Mouse (Mus musculus): Measurements from ENCODE around the gene Ginm1.

Ginm1 gene

DNA sequence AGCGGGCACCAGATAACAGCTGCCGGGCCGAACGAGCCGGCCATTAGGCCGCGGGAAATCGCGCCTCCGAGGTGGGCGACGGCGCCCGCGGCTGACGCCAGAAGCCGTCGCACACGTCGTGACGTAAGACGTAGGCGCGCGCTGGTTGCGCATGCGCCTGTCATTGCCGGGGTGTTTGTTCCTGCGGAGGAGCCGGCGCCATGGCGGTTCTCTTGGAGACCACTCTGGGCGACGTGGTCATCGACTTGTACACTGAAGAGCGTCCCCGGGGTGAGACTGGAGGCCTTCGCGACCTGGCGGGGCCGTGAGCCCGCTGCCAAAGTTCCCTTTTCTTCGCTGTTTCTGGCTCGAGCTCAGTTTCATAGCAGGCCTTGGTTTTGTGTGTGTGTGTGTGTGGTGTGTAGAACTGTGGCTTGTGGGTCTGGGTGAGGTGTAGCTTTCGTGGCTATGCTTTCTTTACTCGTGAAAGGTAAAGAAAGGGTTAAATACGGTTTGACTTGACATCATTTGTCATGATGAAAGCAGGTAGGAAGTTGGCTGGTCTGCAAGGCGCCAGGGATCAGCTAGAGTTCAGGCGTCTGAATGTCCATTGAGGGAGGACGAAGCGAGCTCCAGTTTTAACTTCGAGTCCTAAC is at the start of gene Ginm1, which contains the start of gene Ppil4:
Gene Ginm1 (minus strand): TSS at position 74 of the 635 bp plus-strand sequence.
Gene Ppil4 (plus strand): TSS at position 141 of the 635 bp plus-strand sequence.
- peak; percentile 87 to 94 for DNase-seq

DNA sequence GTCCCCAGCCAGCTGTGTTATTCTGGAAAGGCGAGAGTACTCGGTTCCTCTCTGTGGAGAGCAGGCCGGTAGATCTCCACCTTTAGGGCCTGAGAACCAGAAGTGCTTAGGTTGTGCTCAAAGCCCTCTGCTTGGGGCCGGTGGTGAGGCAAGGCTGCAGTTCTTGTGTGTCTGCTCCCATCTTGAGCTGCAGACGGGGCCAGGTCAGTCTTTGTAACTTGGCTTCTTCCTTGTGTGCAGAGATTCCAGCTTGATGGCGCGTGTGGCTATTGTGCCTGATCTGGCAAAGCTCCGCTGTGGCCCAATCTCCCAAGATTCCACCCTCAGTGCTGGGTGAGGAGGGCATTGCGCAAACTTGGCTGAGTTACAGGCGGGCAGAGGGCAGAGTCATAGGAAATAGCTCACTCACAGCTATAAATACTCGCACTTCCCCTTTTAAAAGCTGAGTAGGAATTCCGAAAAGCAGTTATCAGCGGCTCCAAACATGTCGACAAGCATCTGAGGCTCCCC is 49.0 kb upstream of the Ginm1 start:
- peak; percentile 74 to 77 for DNase-seq

DNA sequence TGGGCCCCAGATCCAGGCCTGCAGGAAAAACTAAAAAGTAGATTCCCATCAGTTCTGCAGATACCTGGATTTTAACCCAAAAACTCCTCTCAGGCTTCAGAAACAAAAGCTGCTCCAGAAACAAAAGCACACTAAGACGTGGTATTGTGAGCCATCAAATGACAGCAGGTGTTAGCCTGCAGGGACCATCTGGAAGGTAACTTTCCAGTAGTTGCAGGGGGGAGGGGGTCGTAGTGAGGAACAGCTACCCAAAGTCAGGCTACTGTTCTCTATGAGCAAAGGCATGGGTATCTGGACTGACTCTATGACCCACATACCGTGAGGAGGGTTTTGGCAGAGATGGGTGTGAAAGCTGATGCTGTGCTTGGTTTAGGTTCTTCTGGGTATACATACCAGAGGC is 48.2 kb upstream of the Ginm1 start:
- DNase-seq, result no peak

DNA sequence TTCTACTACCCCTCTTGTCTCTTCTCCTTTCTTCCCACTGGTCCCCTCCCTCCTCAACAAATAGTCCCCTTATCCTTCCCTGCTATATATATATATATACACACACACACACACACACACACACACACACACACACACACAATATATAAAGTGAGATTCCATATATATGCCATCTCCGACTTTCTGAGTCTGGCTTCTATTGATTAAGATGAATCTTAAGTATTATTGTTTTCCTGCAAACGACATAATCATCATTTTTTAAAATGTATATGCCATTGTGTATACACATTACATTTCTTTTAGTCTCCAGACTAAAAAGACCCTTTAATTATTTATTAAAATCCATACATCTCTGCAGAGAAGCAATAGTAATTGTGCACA is 47.7 kb upstream of the Ginm1 start:
- no peak for DNase-seq

DNA sequence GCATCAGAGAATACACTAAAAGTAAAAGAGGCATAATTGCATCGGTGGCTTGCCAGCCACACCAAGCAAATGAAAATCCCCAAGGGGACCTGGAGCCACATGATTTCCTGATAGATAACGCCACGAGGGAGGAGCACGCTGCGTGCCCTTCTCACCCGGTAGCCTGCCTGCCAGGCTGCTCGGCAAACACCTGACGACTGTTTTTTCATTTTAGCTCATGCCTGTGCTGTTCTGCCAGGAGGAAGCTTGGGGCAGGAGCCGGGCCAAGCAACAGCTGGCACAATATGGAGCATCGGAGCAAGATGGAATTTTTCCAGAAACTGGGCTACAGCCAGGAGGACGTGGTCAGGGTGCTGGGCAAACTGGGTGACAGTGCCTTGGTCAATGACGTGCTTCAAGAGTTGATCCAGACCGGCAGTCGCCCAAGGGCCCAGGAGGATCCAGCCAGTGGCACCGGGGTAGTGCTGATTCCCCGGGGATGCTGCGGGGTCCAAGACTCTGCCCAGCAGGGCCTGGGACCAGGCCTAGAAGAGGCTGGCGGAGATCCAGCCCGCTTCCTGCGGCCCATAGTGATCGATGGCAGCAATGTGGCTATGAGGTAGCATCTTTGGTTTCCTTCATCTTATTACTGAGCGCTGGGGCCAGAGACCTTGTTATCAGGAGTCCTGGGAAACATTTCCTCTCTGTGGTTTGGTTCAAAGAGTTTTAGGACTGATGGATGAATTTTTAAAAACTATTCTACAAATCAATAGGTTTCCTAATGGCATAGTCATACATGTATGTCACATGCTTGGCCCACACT is 47.1 kb upstream of the Ginm1 start:
- no peak for DNase-seq

DNA sequence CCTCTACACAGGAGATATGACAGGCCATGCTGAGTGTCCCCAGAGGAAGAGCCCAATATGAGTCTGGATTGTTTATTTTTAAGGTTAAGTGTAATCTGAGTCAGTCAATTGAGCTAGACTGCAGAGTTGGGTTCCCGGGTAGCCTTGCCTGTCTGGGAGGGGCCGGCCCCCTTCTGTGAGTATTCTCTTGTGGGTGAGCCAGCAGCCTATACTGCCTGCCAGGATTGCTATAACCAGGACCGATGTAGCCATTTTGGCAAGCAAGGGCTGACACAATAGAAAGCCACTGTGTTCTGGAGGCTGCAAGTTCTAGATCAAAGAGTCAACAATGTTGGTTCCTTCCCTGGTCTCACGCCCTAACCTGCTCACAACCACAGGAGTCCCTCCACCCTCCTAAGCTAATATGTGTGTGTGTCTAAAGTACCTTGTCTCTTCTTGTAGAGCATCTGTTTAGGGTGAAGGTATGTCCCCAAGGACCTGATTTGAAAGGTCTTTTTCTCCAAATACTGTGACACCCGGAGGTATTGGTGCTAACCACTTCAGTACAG is 46.3 kb upstream of the Ginm1 start:
- DNase-seq, result no peak

DNA sequence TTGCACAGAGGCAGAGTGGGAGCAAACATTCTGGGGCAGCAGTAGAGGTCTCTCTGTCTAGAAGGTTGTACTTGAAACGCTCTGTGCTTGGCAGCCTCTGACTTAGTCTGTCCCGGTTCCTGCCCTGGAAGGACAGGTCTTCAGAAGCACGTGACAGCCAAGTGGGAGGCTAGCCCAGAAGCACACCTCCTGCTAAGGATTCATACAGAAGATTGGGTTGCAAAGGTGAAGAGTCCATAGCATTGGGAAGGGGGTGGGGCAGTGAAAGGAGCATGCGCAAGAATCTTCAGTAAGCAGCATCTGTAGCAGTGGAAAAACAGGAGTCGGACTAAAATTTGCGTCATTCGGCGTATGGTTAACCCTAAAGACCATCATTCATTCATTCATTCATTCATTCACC is 45.4 kb upstream of the Ginm1 start:
- DNase-seq, result peak in 1 of 2 experiments; percentile 16

DNA sequence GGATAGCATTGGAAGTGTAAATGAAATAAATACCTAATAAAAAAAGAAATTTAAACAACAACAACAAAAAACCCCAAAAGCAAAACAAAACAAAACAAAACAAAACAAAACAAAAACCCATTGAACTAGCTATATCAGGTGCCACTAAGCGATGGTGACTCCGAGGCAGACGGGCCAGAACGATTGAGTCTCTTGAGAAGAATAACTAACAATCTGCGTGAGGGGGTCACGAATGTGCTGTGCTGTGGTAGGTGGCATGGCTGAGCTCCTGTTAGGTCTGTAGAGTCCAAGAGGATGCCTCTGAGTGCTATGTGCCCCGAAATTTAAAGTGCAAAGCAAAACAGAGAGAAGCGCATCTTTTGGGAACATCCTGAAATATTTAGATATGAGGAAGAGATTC is 44.8 kb upstream of the Ginm1 start:
- DNase-seq, result no peak

DNA sequence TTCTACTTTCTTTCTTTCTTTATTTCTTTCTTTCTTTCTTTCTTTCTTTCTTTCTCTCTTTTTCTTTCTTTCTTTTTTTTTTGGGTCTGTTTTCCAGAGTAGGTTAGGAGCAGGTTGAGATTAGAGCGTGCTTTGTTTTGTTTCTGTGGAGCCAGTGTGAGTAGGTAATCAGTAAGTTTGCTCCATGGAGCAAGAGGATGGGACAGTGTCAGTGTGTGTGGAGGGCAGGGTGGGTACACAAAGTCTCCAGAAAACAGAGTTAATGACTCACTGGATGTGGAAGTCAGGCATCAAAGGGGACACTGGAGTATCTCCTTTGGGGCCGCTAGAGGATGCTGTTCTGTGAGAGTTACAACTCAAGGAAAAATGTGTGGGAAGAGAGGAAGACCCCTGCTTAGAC is 44.3 kb upstream of the Ginm1 start:
- DNase-seq, result no peak

DNA sequence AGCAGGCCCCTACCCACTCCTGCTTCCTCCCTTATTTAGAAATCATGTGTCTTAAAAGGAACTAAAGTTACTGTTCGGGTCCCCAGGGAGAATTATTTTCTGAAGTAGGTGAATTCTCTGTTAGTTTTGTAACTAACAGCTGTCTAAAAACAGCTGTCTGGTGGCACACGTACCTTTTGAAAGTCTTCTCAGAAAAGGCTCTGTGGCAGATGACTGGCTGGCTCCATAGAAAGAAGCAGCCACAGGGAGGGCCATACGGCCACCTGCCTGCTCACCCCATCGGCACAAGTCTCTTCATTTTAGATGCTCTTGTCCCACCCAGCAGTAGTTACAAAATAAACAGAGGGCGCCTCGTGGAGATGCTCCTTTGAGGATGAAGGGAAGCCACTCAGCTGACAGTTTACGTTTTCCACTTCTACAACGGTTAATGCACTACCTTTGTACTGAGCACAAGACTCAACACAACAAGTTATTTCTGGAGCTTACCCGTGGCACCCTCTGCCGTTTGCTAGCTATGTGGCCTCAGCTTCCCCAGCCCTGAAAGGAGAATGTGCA is 42.1 kb upstream of the Ginm1 start:
- no peak for DNase-seq

DNA sequence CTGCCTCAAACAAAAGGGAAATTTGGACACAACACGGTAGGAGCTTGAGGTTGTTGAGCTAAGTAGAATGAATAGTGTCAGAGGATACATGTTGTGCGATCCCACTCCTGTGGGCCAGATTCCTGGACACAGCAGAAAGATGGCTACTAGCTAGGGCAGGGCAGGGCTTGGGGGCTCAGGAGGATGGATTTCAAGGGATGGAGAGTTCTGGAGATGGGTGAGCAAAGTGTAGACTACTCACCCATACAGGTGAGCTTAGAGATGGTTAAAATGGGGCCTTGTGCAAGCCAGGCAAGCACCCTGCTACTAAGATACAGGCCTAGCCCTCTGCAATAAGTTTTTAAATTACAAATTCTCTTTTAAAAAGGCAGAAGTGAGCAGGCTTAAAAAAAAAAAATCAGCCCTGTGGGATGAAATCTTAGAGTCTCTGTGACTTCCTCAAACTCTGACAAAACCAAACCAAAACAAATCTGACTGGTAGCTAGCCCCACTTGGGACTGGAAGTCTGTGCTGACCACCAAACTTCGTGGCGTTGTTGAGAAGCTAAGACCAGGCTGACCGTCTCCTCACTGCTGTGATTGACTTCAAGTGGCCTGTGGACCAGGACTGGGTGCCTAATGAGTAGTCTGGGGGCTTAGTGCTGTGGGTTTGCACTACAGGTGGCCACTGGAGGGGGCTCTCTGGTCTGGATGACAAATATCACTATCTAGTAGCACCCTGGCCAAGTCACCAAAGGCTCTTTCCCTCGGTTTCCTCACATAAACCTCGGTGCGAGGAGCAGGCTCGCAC is 40.9 kb upstream of the Ginm1 start:
- DNase-seq, result peak in 1 of 2 experiments; percentile 9

DNA sequence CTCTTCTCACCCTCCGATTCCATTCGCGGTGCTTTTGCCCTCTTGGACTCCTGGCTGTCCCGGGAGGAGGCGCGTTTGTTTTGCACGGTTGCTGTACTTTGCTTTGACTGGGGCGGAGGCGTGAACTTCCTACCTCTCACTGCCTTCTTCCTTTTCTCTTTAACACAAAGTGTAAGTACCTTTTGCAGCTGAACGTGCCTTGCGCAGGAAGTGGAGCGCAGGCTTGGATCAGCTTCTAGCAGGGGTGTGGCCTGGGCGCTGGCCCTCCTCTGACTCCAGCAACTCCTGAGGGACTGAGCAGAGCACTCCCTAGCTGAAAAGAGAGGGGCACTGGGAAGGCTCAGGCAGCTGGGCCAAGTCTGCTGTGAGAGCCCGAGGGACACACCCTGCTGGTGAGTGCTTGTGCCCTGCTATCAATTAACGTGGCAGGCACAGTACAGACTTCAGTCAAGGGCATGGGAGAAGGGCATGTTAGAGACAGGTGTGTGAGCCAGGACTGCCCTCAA is 39.6 kb upstream of the Ginm1 start, which contains the start of gene Zc3h12d:
Gene Zc3h12d (plus strand): TSS at position 300 of the 506 bp plus-strand sequence.
- DNase-seq, result peak; percentile 72 to 75

DNA sequence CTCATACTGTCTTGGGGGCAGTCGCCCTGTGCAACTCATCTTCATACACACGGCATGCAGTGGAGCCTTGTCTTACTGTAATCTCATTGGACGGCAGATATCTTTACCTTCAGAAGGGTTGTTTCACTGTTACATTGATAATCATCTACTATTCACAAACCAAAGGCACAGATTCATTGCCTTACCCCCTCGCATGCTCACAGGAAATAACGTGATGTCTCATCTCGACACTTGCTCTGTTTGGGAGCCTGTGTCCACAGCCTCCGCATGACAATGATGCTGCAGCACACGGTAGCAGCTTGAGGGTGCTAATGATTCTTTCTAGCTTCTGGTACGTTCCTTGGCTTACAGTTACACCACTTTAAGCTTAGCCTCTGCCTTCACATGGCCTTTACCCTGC is 33.5 kb upstream of the Ginm1 start:
- no peak for DNase-seq

DNA sequence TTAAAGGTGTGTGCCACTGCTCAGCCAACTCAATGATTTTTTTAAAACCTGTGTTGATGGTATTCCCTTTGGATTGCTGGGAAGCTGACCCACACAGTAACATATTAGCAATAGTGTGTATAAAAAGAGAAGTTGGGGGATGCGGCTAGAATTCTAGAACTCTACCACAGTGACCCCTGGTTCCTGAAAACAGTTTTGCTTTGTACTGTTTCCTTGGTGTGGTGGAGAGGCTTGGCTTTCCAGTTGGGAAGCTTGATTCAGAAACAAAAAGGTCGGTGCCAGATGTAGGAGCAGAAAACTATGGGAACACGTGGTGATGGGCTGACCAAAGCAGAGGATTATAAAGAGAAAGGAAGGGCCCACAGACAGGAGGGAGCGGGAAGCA is 32.6 kb upstream of the Ginm1 start:
- DNase-seq, result no peak

DNA sequence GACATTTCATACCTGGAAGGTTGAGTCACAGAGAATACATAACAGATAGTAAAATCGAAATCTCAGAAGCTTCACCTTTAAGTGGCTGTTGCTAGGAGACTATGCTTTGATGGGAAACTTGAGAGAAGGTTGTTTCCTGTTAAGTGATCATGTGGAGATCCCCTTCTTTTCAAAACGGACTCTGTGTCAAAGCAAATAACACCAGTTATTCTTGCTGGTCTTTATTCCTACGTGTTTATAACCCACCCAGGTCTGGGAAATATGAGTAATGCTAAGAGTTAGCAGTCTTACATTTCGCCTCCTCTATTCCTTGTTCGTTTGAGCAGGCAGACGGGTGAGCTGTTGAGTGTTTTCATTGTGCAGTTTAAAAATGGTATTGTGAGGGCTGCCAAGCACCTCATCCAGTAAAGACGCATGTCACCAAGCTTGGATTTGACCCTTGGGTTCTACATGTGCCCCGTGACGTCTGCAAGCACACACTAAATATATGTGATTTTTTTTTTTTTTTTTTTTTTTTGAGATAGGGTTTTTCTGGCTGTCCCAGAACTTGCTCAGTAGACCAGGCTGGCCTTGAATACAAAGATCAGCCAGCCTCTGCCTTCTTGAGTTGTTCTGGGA is 32.1 kb upstream of the Ginm1 start:
- DNase-seq, result no peak

DNA sequence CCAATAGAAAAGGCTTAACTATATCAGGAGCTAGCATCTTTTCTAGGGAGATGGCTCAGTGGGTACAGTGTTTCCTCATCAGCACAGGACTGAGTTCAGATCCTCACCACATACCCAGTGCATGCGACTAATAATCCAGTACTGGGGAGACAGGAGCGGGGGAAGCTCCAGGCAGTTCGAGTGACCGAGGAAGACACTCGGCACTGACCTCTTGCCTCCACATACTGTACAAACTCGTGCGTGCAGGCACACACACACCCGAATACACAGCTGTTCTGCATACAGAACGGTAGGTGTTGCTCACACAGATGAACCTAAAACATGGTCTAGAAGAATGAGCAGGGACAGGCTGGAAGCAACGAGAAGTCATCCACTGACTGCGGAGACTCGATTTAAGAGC is 29.4 kb upstream of the Ginm1 start:
- no peak for DNase-seq

DNA sequence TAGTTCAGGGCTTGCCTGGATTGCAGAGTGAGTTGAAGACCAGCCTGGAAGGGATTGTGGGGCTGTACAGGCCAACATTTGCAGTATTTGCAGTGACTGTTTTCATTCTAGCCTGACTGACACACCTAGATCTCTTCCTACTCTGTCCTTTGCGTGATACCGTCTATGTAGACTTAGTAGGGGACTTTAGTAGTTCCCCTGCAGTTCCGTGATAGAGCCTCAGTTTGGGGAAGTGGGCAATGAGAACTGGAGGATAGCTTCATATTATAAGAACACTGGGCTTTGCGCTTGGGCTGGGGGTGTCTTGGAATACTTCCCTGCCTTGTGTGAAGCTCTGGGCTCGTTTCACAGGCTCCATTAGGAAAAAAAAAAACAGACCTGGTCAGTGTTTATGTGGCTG is 27.5 kb upstream of the Ginm1 start:
- no peak for DNase-seq

DNA sequence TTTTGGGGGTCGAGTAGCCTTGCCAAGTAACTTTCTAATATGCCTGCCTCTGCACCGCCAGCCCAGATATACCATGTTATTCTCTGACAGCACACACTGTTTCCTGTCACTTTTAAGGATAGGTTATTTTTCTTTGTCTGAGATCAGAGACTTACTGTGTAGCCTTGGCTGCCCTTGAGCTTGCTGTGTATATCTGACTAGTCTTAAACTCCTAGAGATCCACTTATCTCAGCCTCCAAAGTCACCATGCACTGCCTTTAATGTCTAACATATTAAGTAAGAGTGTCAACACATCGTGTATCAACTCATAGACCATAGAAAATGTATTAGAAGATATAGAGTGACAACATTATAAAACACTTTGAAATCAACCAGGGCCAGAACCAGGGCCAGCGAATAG is 27.0 kb upstream of the Ginm1 start:
- no peak for DNase-seq

DNA sequence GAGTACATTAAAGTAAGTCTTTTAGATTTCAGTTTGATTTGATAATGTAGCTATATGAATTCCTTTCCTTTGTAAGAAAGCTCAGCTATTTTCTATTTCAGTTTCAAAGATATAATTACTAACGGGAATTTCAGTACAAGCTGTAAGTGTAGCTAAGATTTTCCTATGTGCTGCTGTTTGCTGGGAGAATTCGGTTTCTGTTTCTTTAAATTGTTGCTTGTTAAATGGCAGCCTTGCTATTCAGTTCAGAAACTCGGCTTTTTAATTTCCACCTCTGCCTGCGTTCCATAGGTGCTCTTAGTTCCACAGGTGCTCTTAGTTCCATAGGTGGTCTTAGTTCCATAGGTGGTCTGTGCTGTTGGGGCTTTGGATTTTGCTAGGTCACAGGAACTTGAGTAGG is 26.5 kb upstream of the Ginm1 start:
- DNase-seq, result no peak

DNA sequence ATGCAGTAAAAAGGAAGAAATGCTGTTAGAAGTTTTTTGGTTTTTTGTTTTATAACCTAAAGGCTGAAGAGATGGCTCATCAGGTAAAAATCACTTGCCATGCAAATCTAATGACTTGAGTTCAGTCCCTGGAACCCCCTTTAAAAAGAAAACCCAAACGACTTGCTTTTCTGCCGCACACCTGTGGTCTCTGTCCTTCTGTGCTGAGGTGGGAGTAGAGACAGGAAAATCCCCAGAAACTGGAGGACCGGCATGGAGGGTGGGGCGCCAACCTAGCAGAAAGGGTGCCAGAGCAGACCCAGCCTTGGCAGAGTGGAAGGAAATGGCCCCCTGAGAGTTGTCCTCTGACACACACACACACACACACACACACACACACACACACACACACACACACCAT is 26.1 kb upstream of the Ginm1 start:
- no peak for DNase-seq

DNA sequence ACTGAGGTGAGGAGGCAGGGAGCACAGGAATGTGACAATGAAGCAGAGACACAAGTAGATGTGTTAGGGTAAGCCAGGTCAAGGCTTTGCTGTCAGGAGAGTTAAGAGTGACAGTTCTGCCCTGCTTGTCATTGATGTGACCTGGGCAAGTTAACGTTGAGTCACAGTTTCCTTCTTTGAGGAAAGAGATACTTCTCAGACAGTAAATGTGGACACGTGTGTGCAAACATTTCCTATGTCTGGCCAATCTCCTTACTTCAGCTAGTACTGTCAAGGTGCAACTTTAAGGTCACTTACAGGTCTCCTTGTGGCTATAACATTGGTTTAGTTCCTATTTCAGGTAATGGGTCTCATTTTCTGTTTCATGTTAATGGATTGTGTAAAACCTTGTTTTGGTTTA is 23.9 kb upstream of the Ginm1 start:
- no peak for DNase-seq

DNA sequence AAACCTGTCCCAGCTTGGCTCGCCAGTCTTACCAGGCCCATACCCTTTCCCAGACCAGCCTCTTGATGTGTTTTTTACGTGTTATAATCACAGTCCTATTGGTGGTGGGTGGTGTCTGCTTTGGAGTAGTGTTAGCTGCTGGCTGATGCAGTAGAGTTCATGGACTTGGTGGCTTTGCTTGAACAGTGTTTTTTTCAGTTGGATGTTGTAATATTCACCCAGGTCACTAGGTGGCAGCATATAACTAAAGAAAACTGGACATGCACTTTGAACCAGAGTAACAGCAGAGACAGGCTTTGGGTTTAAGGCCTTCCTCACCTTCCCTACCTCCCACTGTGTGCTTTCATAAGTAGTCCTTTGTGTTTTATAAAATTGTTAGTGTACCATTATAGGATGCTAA is 17.3 kb upstream of the Ginm1 start:
- DNase-seq, result peak; percentile 54 to 58
